In genomic region chr14:34674229-34674791, GRCm38 (mm10) we compare ENCODE assay signal across 8 mouse cellular contexts. TPM values are rescaled to one million over a fixed set of nuclear protein-coding genes. Genes with fewer than 3 reads are reported as not detected.
DNase-seq lines count a peak whose midpoint lies in the region; ATAC-seq and TF ChIP-seq lines count a peak whose summit lies in the region.

No protein-coding gene starts in this region.

- in situ Hi-C loops in CH12.LX (cut with MboI; ENCODE audit: low pct_ligation_motif_present, low pct_unique_long_range_greater_than_20kb, low sequenced_read_pairs) = loop anchor here (10.0 kb wide), 1 partner anchor 50 kb away; no protein-coding TSS in a partner anchor

- DNase-seq in CH12.LX (ENCODE audit: extremely low read depth) = peak; percentile 65
- peak; percentile 19 to 28 for DNase-seq in adrenal gland, postnatal 4 days (ENCODE audit: low spot score in 2 of 2)
- DNase-seq in kidney, postnatal 14 days = peak; percentile 68
- peak; percentile 72 for DNase-seq in lung, postnatal 0 days (ENCODE audit: low spot score)
- DNase-seq in right cerebral cortex, adult 18-20 months = peak; percentile 36
- DNase-seq in urinary bladder, adult 2 months (ENCODE audit: low spot score) = peak; percentile 35

- peaks cover 0 to 32% of the 10 kb centered on the region in 2 experiments; a peak in 3 of 4 replicates for H3K4me1 ChIP-seq in CH12.LX (ENCODE audit: control insufficient read depth in 1 of 2, insufficient read depth in 2 of 2)
- peaks cover 6% of the 10 kb centered on the region; the same call in 1 of the 2 replicates for H3K4me1 ChIP-seq in embryonic facial prominence, embryonic 15.5 days
- peaks cover 0 to 13% of the 10 kb centered on the region in 2 experiments; a peak in 2 of 4 replicates for H3K4me1 ChIP-seq in heart, embryonic 14.5 days (ENCODE audit: control insufficient read depth in 2 of 2, insufficient read depth in 2 of 2, low read length in 2 of 2)
- H3K4me1 ChIP-seq in lung, postnatal 0 days (ENCODE audit: insufficient read depth, low read depth, low read length) = no peaks in the 10 kb centered on the region

- no peak for TF ChIP-seq EP300 in CH12.LX (IDR thresholded peaks at IDR 0.05; ENCODE audit: low read length)
- no peak for TF ChIP-seq EP300 in lung, postnatal 0 days (IDR thresholded peaks at IDR 0.05)

- H3K36me3 ChIP-seq in CH12.LX (replicated peaks in 1 of 2; ENCODE audit: control insufficient read depth in 1 of 2, insufficient read depth in 1 of 2, low read length in 1 of 2) = peaks cover 9 to 21% of the 10 kb centered on the region in 2 experiments
- H3K36me3 ChIP-seq in embryonic facial prominence, embryonic 15.5 days = peaks cover 6% of the 10 kb centered on the region
- H3K36me3 ChIP-seq in heart, embryonic 14.5 days (ENCODE audit: control insufficient read depth, insufficient read depth, low read length) = peaks cover 20% of the 10 kb centered on the region
- no peaks in the 10 kb centered on the region for H3K36me3 ChIP-seq in lung, postnatal 0 days (ENCODE audit: insufficient read depth, low read length)

- TF ChIP-seq RAD21 in CH12.LX (IDR thresholded peaks at IDR 0.05; ENCODE audit: low read depth, low read length) = no peak

- H3K79me2 ChIP-seq in CH12.LX (replicated peaks; ENCODE audit: control insufficient read depth, extremely low read depth, insufficient read depth, poor library complexity, severe bottlenecking) = peaks cover 39% of the 10 kb centered on the region

- H3K4me3 ChIP-seq in CH12.LX (replicated peaks in 1 of 3; ENCODE audit: low read depth in 2 of 3, low read length in 2 of 3, poor library complexity in 1 of 3) = peak overlapping the region; percentile 71 to 93 (median 87)
- peak overlapping the region; percentile 71 for H3K4me3 ChIP-seq in embryonic facial prominence, embryonic 15.5 days (replicated peaks)
- H3K4me3 ChIP-seq in heart, embryonic 14.5 days (ENCODE audit: control insufficient read depth in 1 of 2, insufficient read depth in 1 of 2, low read depth in 1 of 2, low read length in 2 of 2) = peak overlapping the region; percentile 83 to 94
- peak overlapping the region; percentile 89 for H3K4me3 ChIP-seq in lung, postnatal 0 days (ENCODE audit: low read depth, low read length)

- H3K27me3 ChIP-seq in CH12.LX (replicated peaks) = no peaks in the 10 kb centered on the region
- H3K27me3 ChIP-seq in embryonic facial prominence, embryonic 15.5 days = no peaks in the 10 kb centered on the region
- no peaks in the 10 kb centered on the region for H3K27me3 ChIP-seq in heart, embryonic 14.5 days (ENCODE audit: control insufficient read depth, insufficient read depth, low read length)
- no peaks in the 10 kb centered on the region for H3K27me3 ChIP-seq in lung, postnatal 0 days (replicated peaks; ENCODE audit: insufficient read depth, low read length)

- H3K9me3 ChIP-seq in CH12.LX (replicated peaks; ENCODE audit: low read length) = no peaks in the 10 kb centered on the region
- no peaks in the 10 kb centered on the region for H3K9me3 ChIP-seq in embryonic facial prominence, embryonic 15.5 days (replicated peaks)
- no peaks in the 10 kb centered on the region for H3K9me3 ChIP-seq in heart, embryonic 14.5 days (ENCODE audit: control insufficient read depth, low read length)
- H3K9me3 ChIP-seq in lung, postnatal 0 days (ENCODE audit: low read length) = no peaks in the 10 kb centered on the region

- no peak overlapping the region for H3K4me2 ChIP-seq in CH12.LX (ENCODE audit: insufficient read depth, low read depth, poor library complexity, severe bottlenecking)
- H3K4me2 ChIP-seq in embryonic facial prominence, embryonic 15.5 days (replicated peaks) = peak overlapping the region; percentile 58
- peak overlapping the region; percentile 92 for H3K4me2 ChIP-seq in heart, embryonic 14.5 days (ENCODE audit: low read length)
- H3K4me2 ChIP-seq in lung, postnatal 0 days (replicated peaks; ENCODE audit: low read depth, low read length) = peak overlapping the region; percentile 57

- no peak for TF ChIP-seq CTCF in CH12.LX (conservative IDR thresholded peaks at IDR 0.05 in 1 of 2, IDR thresholded peaks at IDR 0.05 in 1 of 2; ENCODE audit: low read depth in 2 of 2, low read length in 2 of 2)
- no peak for TF ChIP-seq CTCF in lung, postnatal 0 days (IDR thresholded peaks at IDR 0.05)

- no peak for TF ChIP-seq POLR2A in CH12.LX (IDR thresholded peaks at IDR 0.05; ENCODE audit: low read depth, low read length)

- dilution Hi-C loops in CH12.LX (cut with MboI; ENCODE audit: extremely low pct_ligation_motif_present, extremely low pct_unique_long_range_greater_than_20kb, low sequenced_read_pairs) = no loop called here

- peak overlapping the region; percentile 97 for H3K9ac ChIP-seq in CH12.LX (ENCODE audit: insufficient read depth, low read depth)
- peak overlapping the region; percentile 96 for H3K9ac ChIP-seq in embryonic facial prominence, embryonic 15.5 days
- peak overlapping the region; percentile 94 for H3K9ac ChIP-seq in heart, embryonic 14.5 days (ENCODE audit: low read length)
- peak overlapping the region; percentile 94 for H3K9ac ChIP-seq in lung, postnatal 0 days (replicated peaks; ENCODE audit: low read depth)

- under 1% methylated on average over 50 of the region's 52 CpGs for WGBS in embryonic facial prominence, embryonic 15.5 days
- under 1% methylated on average over 42 of the region's 52 CpGs for WGBS in heart, embryonic 14.5 days
- WGBS in lung, postnatal 0 days = 0% methylated on average over 36 of the region's 52 CpGs

- H3K27ac ChIP-seq in CH12.LX (ENCODE audit: insufficient read depth, low read depth) = peak overlapping the region; percentile 59
- H3K27ac ChIP-seq in embryonic facial prominence, embryonic 15.5 days (replicated peaks) = peak overlapping the region; percentile 94
- peak overlapping the region; percentile 91 for H3K27ac ChIP-seq in heart, embryonic 14.5 days (replicated peaks in 1 of 2; ENCODE audit: control insufficient read depth in 1 of 2, insufficient read depth in 1 of 2, low read depth in 2 of 2, low read length in 2 of 2)
- peak overlapping the region; percentile 96 for H3K27ac ChIP-seq in lung, postnatal 0 days (ENCODE audit: low read length)

- peak; percentile 15 for ATAC-seq in embryonic facial prominence, embryonic 15.5 days (ENCODE audit: insufficient number of reproducible peaks, low FRiP score, low TSS enrichment, low read depth)
- peak; percentile 36 for ATAC-seq in heart, embryonic 14.5 days (ENCODE audit: insufficient number of reproducible peaks, insufficient read depth, low FRiP score, low read depth)
- ATAC-seq in lung, postnatal 0 days = peak; percentile 42

TF ChIP-seq in CH12.LX, 34 proteins besides CTCF, POLR2A, EP300 and RAD21:
- TF ChIP-seq MEF2A (IDR thresholded peaks at IDR 0.05; ENCODE audit: borderline replicate concordance, low read depth, low read length) (no peak), BHLHE40 (IDR thresholded peaks at IDR 0.05; ENCODE audit: low read depth, low read length) (no peak), RCOR1 (conservative IDR thresholded peaks at IDR 0.05; ENCODE audit: low read depth, low read length) (no peak), TCF12 (IDR thresholded peaks at IDR 0.05; ENCODE audit: low read depth, low read length) (0 out of 2 replicates have a peak, but pooled peaks have one; percentile 17), HCFC1 (IDR thresholded peaks at IDR 0.05; ENCODE audit: low read depth, low read length) (peak; percentile 53; the same call in 1 of the 2 replicates), SIN3A (IDR thresholded peaks at IDR 0.05; ENCODE audit: low read length) (peak; percentile 77), MAFK (IDR thresholded peaks at IDR 0.05; ENCODE audit: insufficient replicate concordance, low read length) (no peak), MXI1 (IDR thresholded peaks at IDR 0.05; ENCODE audit: low read depth, low read length) (0 out of 2 replicates have a peak, but pooled peaks have one; percentile 22), NELFE (IDR thresholded peaks at IDR 0.05; ENCODE audit: low read depth, low read length) (no peak), MAX (IDR thresholded peaks at IDR 0.05; ENCODE audit: low read length) (no peak; the same call in 1 of the 2 replicates), CHD2 (IDR thresholded peaks at IDR 0.05; ENCODE audit: low read length) (no peak; the same call in 1 of the 2 replicates)

RNA-seq across cellular contexts. Expression of gene Wapl, which starts 0.6 kb away (rescaled TPM):
- total RNA-seq in CH12.LX (2012; rRNA removed) = 114 and 119 TPM in 2 replicates
- 77.7 and 89.5 TPM in 2 replicates for total RNA-seq in CH12.LX (2014; rRNA removed)
- polyA plus RNA-seq in CH12.LX (2012; ENCODE audit: insufficient read length, low read depth) = 79.2 and 90.6 TPM in 2 replicates
- 10 to 100 TPM; 90.8 to 95.2 TPM for total RNA-seq in adrenal gland, postnatal 4 days (2021)
- polyA plus RNA-seq in embryonic facial prominence, embryonic 15.5 days (2015; fragmentation: Nextera tagmentation; extraction: Ambion mirVana) = 25.0 and 26.4 TPM in 2 replicates
- 18.1 and 19.9 TPM in 2 replicates for polyA plus RNA-seq in heart, embryonic 14.5 days (2014; fragmentation: Nextera tagmentation; extraction: Ambion mirVana)
- 19.9 and 22.7 TPM in 2 replicates for polyA plus RNA-seq in lung, postnatal 0 days (2015; fragmentation: Nextera tagmentation; extraction: Ambion mirVana)
- polyA plus RNA-seq in urinary bladder, adult 2 months (2012; rRNA removed) = 27.8 and 28.7 TPM in 2 replicates

Comparison
In these comparisons a context has a peak if more than half of its experiments do, and no peak if none do; other contexts are left out.
1. Peak in every context shown above with its lines: DNase-seq, ATAC-seq, H3K4me3 ChIP-seq and H3K27ac ChIP-seq.